Mouse (Mus musculus) natural killer cell, adult 2 months (primary cell): ENCODE measurements around the gene Usp50.

ENCODE experiments used
- DNase-seq, 2 experiments: peaks; one replicate each; pipeline ENCODE4 v3.0.0; 2022; ENCODE audit warnings: low spot score in 2 of 2

Gene Usp50

GRCm38 (mm10) chr2:126783370-126783769 is at the start of gene Usp50:
Gene Usp50, minus strand, starts transcription at chr2:126783470.
- DNase-seq: no peak

- DNase-seq: no peak
Measured at GRCm38 (mm10) chr2:126817414-126817813, 34.1 kb upstream of the Usp50 start.

- DNase-seq: no peak
Measured at GRCm38 (mm10) chr2:126816644-126817347, 33.5 kb upstream of the Usp50 start.

GRCm38 (mm10) chr2:126815822-126816221 is 32.6 kb upstream of the Usp50 start:
- no peak for DNase-seq

GRCm38 (mm10) chr2:126801980-126802379 is 18.7 kb upstream of the Usp50 start:
- DNase-seq: no peak

GRCm38 (mm10) chr2:126798455-126798854 is 15.2 kb upstream of the Usp50 start:
- DNase-seq: no peak

GRCm38 (mm10) chr2:126795708-126796107 is 12.4 kb upstream of the Usp50 start:
- DNase-seq: no peak

GRCm38 (mm10) chr2:126792611-126793010 is 9.3 kb upstream of the Usp50 start:
- no peak for DNase-seq

GRCm38 (mm10) chr2:126787721-126788342 is 4.6 kb upstream of the Usp50 start:
- no peak for DNase-seq

- DNase-seq: no peak
Measured at GRCm38 (mm10) chr2:126782433-126782832, 837 bp downstream of the Usp50 start.

GRCm38 (mm10) chr2:126781478-126781877 is 1.8 kb downstream of the Usp50 start:
- no peak for DNase-seq

GRCm38 (mm10) chr2:126780286-126780685 is 3.0 kb downstream of the Usp50 start:
- no peak for DNase-seq

- DNase-seq: no peak
Measured at GRCm38 (mm10) chr2:126778806-126779205, 4.5 kb downstream of the Usp50 start.

- DNase-seq: no peak
Measured at GRCm38 (mm10) chr2:126776416-126776815, 6.9 kb downstream of the Usp50 start.

- DNase-seq: no peak
Measured at GRCm38 (mm10) chr2:126775951-126776350, 7.3 kb downstream of the Usp50 start.

- no peak for DNase-seq
Measured at GRCm38 (mm10) chr2:126772217-126772616, 11.1 kb downstream of the Usp50 start.

GRCm38 (mm10) chr2:126769431-126770181 is 13.7 kb downstream of the Usp50 start:
- no peak for DNase-seq

- no peak for DNase-seq
Measured at GRCm38 (mm10) chr2:126768194-126768593, 15.1 kb downstream of the Usp50 start.

GRCm38 (mm10) chr2:126767599-126767998 is 15.7 kb downstream of the Usp50 start:
- DNase-seq: no peak

- DNase-seq: no peak
Measured at GRCm38 (mm10) chr2:126765867-126766582, 17.2 kb downstream of the Usp50 start.

GRCm38 (mm10) chr2:126759351-126759750 is 23.9 kb downstream of the Usp50 start:
- no peak for DNase-seq

GRCm38 (mm10) chr2:126755664-126756063 is 27.6 kb downstream of the Usp50 start:
- no peak for DNase-seq
